Mouse (Mus musculus) layer of hippocampus, postnatal 25 days (tissue): ENCODE data around the gene Rnaseh1. TPM values are rescaled to one million over a fixed set of nuclear protein-coding genes. Genes with fewer than 3 reads are reported as not detected.

Experiments used
- DNase-seq, 2 experiments: peaks; one replicate each; pipeline ENCODE4 v3.0.0; 2022; ENCODE audit warnings: mixed read lengths in 2 of 2, low spot score in 1 of 2; ENCODE audit errors: extremely low spot score in 1 of 2
- total RNA-seq, 2 experiments: library from RNA; stranded (reverse); gene quantifications; 2 replicates each; pipeline ENCODE4 v1.2.3; 2021

The Rnaseh1 gene
- total RNA-seq, 2 experiments from 2014 or later: 12.0 to 16.9 TPM

- DNase-seq: no peak
Observed at GRCm38 (mm10) chr12:28662628-28663027, 13.2 kb downstream of the Rnaseh1 start.

DNA sequence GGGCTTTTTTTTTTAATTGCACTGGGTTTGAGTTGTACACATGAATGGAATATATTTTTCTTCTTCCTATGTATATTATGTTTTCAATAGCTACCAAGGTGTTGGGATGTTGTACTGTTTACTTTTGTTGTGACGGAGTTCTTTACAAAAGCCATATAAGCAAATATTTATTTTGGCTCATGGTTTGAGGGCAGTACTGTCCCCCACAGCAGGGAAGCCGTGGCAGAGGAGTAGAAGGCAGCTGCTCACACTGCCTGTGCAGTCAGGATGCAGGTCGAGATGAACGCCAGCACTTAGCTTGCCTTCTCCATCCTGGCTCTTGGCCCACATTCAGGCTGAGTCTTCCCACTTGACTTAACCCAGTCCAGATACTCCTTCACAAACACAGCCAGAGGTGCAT lies 17.3 kb downstream of the Rnaseh1 start:
- DNase-seq: no peak

DNA sequence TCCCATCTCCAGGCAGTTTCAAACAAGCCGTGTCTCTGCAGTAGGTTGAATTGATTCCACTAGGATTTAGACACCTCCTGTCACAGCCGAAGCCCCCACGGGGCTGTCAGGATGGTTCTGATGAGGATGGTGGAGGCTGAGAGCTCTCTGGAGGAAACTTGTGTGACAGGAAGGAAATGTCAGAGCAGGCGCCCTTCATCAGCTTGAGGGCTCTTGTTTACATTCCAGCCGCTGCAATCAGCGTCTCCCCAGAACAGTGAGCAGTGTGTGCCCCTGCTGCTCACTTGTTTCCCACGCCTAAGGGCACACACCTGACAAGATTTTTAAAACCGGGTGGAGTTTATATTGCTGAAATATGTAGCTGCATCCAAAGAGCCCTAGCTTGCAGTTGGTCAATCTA lies 17.9 kb downstream of the Rnaseh1 start:
- DNase-seq: no peak

DNA sequence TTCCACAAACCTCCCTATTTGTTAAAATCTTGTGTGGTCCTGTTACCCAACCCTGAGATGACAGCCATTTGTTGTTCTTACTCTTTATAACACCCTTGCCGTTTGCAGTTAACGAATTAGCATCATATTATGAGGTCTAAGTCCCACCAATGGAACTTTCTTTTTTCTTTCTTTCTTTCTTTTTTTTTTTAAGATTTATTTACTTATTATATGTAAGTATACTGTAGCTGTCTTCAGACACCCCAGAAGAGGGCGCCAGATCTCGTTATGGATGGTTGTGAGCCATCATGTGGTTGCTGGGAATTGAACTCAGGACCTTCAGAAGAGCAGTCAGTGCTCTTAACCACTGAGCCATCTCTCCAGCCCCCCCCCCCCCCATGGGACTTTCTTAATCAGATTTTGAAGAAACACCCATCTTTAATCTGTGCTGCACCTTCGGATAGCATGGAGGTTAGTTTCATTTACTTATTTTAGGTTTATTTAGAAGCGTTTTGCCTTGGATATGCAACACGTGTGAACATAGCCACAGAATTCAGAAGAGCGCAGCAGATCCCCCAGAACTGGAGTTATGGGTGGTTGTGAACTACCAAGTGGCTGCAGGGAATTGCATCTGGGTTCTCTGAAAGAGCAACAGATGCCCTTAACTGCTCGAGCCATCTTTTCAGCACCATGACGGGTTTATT lies 24.8 kb downstream of the Rnaseh1 start:
- DNase-seq: no peak

DNA sequence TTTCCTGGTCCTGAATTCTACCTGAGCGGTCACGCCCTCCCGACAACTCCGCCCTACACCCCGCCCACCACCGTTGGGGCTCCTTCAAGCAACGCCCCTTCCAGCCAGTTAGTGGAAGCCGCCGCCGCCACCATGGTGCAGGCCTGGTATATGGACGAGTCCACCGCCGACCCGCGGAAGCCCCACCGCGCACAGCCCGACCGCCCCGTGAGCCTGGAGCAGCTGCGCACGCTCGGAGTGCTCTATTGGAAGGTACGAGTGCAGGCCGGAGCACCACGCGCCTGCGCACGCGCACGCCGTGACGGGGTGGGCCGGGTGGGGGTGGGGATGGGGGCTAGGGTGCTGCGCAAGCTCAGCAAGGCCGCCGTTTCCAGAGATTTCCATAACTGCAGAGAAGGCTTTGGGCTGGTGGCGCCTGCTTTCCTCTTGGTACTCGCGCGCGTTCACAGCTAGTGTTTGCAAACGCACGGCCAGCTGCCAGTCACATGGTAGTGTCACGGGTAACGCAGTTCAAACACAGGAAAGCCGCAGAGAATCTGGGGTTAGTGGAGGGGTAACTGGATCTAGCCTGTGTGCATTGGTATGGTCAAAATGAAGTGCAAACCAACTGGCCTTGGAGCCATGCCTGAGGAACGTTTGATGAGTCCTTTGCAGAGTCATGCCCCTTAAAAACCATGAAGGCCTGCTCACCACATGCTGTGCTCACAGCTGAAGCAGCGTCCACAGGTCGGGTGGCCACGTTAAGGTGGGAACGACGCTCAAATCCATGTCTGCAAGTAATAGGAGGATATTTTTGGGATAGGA lies 25.9 kb downstream of the Rnaseh1 start, which contains the start of gene Adi1:
Gene Adi1 (plus strand): TSS at position 111 of the 804 bp plus-strand sequence.
- peak; percentile 77 to 83 for DNase-seq

DNA sequence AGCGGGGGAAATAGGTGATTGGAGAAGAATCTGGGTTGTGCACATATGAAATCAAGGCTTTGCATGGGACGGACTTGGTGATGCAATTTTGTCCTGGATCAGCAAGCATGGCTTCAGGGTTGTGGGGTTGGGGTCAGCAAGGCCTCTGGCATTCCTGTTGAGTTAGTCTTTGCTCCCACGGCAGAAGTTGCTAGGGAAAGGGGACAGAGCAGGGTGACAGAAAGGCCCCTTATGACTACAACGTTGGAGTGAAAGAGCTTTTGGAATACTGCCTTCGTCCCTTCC lies 26.5 kb downstream of the Rnaseh1 start:
- DNase-seq: no peak

DNA sequence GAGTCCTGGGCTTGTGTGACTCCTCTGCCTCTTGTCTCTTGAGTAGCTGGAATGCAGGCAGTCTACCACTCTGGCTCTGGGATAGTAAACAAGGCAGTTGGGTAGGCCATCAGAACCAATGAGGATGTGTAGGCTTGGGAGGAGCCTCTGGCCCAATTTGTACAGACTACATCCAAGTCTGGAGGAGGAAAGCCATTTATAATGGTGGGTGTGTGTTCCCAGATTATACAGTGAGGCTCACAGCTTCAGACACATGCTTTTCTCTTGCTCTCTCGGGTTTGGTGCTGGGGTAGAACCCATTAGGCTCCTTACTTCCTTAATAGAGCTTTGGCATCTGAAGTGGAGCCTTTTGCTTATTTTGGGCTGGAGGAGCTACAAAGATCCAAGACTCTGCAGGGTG lies 35.3 kb downstream of the Rnaseh1 start:
- DNase-seq: no peak

- no peak for DNase-seq
Observed at GRCm38 (mm10) chr12:28685771-28686170, 36.4 kb downstream of the Rnaseh1 start.

GRCm38 (mm10) chr12:28686199-28686879 lies 36.9 kb downstream of the Rnaseh1 start:
- no peak for DNase-seq

DNA sequence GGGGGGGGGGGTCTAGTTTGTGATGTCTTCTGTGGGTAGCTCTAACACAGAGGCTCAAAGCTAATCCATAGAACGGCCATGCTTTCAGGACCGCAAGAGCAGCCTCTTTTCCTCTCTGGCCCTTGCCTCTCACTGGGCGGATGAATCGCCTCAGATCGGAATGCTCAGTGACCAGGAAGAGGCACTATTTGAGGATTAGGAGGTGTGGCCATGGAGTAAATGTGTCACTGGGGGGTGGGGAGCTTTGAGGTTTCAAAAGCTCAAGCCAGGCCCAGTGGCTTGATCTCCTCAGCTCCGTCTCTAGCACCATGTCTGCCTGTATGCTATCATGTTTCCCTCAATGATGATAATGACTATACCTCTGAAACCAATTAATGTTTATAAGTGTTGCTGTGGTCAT lies 39.6 kb downstream of the Rnaseh1 start:
- no peak for DNase-seq

DNA sequence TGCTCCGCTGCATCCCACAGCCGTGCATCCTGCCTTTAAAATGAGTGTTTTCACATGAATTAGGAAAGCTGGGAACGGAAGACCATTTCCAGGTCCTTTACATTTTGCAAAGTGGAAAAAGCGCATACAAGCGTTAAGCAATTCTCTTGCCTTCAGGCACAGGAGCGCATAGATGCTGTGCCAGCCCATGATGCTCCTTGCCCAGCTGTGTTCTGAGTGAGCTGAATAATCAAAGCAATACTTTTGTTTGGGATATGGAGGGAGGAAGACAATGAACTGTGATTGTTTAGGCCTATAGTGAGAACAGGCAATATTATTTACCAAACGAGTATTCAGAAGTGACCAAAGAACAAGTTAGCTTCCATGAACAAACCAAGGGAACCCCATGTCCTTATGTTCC lies 41.3 kb downstream of the Rnaseh1 start:
- no peak for DNase-seq

DNA sequence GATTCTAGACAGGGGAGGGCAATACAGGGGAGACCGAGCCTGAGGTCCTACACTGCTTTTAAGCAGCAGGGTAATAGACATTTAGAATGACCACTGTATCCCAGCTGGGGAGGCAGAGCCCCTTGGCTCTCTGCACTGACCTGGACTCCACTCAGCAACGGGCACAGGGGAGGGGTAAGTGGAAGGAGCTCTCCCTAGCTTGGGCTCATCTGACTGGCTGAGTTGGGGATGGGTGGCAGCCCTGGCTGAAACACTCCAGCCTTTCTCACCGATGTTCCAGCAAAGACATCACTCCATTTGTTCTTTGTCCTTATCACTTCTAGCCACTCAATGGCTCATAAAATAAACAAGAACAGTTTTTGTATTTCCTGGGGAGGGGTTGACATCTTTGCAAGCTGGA lies 44.3 kb downstream of the Rnaseh1 start:
- DNase-seq: no peak

- DNase-seq: no peak
Observed at GRCm38 (mm10) chr12:28694231-28694630, 44.8 kb downstream of the Rnaseh1 start.

DNA sequence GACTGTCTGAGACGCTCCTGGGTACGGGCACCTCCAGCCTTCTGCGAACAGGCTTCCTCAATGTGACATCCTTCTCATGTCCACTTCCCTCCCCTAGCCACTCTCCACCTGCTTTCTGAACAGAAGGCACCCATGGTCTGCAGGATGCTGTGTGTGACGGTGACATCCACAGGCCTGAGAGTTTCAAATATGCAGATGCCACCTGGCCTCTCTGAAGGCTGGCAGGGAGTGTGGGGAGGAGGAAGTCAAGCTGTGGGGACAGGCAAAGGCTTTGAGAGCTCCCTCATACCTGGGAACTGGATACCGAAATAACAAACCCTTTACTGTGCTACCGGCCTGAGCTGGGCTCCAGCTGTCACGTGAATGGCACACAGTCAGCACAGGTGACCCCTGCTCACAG lies 45.4 kb downstream of the Rnaseh1 start:
- DNase-seq: no peak

DNA sequence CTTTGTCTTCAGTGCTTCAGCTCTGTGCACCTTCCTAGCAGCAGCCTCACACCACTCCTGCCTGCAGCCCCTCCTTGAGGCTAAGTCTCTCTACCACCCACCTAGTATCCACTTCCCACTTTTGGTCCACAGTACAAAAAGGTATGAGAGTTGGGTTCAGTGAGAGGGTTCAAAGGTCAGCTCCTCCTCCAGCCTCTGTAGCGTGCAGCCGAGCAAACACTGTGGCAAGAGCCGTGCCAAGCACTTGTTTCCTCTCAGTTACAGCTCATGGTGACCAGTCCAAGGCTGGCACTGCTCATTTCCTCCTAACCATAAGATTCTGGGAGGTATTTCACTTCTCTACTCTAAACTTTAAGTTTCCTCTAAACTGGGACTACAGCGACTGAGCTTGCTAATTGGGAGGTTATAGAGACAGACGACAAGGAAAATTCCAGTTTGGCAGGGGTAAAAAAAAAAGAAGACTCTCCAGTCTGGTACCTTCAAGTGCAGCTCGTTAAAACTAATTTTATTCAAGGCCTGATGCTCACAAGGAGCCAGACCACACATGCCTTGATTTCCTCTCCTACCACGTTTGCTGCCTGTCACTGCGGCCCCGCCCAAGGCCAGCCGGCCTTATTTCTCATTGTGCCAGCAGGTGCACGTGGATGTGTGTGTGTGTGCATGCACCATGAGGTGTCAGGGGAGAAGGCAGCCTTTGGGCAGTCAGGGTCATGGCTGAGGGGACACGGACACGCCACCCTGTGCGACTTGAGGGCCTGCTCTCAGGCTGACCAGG lies 48.6 kb downstream of the Rnaseh1 start:
- no peak for DNase-seq

DNA sequence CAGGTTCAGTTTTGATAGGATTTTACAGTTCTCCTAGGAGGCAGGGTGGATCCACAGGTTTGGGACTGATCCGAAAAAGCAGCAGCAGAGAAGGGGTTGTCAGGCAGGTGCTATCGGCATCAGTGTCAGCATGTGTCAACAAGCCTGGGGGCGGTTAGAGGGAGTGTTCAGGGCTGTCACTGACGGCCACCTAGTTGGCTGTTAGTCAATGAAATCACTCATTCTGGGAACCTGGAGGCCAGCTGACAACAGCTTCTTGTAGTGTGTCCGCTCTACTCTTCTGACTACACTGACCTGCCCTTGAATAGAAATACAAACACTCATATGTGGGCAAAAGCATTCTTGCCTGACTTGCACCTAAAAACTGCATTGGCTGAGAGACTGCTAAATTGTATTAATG lies 49.7 kb downstream of the Rnaseh1 start:
- DNase-seq: no peak

DNA sequence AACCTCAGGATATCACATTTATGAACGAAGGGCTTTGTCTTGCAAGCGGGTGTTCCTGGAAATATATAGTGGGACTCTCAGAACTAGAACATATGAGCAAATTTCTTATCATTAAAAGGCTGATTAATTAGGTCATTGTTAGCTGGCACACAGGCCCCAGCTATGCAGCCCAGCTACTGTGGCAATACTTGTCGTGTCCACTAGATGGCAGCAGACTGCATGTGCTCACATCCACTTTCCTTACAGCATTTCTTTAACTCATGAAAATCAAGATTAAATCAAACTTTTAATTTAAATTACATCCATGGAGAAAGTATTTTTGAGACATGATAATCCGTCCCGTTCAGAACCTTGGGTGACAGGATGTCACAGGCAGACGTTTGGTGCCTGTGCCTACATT lies 50.3 kb downstream of the Rnaseh1 start:
- peak; percentile 55 to 88 for DNase-seq

- DNase-seq: no peak
Observed at GRCm38 (mm10) chr12:28700101-28700511, 50.7 kb downstream of the Rnaseh1 start.

DNA sequence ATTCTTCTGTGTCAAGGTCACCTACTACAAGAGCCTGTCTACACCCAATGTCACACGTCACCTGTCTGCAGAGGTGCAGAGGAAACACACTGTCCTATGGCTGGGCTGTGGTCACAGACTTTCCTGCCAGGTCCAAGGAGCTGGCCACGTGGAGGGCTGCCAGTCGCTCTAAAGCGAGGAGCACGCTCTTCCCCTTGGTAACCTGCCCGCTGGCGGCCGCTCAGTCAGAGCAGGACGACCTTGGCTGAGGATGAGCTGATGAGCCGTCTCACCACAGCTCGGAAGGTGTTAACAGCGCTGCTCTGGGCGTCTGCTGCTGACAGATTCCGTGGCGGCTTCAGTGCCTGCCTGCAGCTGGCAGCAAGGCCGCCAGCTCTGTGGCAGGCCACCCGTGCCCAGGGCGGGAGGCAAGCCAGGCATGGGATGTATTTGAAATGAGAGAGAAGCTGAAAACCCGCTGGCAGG lies 51.2 kb downstream of the Rnaseh1 start:
- peak; percentile 50 to 53 for DNase-seq

- DNase-seq: no peak
Observed at GRCm38 (mm10) chr12:28701302-28701701, 51.9 kb downstream of the Rnaseh1 start.

DNA sequence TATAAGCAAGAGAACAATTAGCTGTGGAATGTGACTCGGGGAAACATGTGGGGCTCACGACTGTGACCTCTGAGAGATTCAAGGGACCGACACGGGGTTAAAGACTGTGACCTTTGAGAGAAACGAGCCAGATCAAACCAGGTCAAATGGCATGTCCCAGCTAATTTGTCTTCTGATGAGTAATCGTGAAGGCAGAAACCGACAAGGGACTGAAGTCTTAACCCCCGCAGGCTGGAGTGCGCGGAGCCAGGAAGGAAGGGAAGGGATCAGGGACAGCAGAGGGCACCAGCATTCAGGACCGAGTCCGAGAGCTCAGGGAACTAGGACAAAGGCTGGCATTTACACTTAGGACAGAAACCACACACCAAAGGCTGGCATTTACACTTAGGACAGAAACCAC lies 55.0 kb downstream of the Rnaseh1 start:
- DNase-seq: no peak
